Mouse (Mus musculus): ENCODE measurements around the gene Cnot1.
"Not testable (repeated sequence)": the region's sequence is repeated elsewhere in the genome, so short reads cannot be mapped to it uniquely, and the experiment has no call there.

Cnot1 gene

DNA sequence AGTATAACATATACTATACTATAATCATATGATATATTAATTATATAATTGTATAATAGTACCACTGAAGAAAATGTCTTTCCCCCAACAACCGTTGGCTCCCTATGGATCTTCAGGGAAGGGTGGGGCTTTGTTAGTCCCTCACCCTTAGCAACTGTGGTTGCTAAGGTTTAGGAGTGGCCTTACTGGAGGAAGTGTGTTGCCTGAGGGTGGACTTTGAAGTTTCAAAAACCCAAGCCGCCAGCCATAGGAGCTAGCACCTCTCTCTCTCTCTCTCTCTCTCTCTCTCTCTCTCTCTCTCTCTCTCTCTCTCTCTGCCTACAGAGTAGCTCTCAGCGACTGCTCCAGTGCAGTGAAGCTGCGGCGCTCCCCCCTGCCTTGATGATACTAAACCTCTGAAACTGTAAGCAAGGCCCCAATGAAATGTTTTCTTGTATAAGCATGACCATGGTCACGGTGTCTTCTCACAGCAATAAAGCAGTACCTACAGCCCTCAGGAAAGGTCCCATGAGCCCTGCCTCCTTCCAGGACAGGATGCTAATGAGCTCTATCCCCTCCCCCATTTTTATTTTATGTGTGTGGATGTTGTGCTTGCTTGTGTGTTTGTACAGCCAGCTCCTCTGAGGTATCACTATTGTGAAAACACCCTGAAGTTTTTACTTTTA lies 8.9 kb upstream of the Cnot1 start:
- DNase-seq: no peak

GRCm38 (mm10) chr8:95810184-95810591 lies 2.9 kb upstream of the Cnot1 start:
- no peak for DNase-seq

- DNase-seq: no peak
These were observed 1.9 kb upstream of the Cnot1 start for GRCm38 (mm10) chr8:95809116-95809515.

DNA sequence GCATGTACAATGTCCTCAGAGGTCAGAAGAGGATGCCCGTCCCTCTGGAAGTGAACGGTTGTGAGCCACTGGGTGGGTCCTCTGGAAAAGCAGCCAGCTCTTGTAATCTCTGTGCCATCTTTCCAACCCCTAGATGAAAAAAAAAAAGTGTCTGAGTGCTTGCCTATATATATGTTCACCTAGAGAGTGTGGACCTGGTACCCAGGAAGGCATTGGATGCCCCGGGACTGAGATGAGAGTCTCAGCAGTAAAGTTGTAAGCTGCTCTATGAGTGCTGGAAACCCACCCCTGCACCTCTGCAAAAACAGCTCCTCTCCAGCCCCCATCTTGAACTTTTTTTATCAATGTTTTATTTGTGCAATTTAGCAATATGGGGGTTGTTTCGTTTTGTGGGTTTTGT lies 1.4 kb upstream of the Cnot1 start:
- DNase-seq: no peak

DNA sequence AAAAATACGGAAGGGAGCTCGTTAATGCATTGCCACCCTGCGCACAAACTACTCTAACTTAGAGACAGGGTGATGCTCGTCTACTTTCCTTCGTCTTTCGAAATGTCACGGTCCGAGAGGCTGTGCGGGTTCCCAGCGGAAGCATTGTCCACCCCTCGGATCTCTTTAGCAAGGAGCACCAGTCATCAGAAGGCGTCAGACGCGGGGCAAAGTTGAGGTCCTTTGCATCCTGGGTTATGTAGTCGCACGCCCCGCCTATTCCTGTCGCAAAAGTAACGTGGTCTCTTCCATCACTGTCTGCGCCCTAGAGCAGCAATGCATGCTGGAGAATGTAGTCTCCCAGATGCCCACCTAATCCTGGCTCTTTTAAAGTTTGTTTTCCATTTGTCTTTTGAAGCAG lies 597 bp upstream of the Cnot1 start:
- DNase-seq: peak; percentile 93

GRCm38 (mm10) chr8:95806461-95807191 lies 638 bp downstream of the Cnot1 start:
- peak; percentile 31 for DNase-seq

DNA sequence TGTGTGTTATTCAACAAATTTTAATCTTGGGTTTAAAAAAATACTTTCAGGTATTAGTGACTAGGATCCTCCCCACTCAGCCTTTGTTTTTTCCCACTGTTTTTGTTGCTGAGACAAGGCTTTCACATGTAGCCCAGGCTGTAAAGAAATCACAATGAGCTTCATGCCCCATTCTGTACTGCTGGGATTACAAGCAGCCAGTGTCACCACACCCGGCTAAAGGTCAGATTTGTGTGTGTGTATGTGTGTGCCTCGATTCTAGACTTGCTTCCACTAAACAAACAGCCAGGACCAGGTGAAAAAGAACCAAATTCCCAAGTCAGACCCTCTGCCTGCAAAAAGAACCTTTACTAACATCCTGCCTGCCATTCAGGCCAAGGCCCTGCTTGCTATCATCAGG lies 1.8 kb downstream of the Cnot1 start:
- no peak for DNase-seq

- no peak for DNase-seq
These were observed 5.0 kb downstream of the Cnot1 start for GRCm38 (mm10) chr8:95802231-95802630.

GRCm38 (mm10) chr8:95801476-95802064 lies 5.7 kb downstream of the Cnot1 start:
- no peak for DNase-seq

DNA sequence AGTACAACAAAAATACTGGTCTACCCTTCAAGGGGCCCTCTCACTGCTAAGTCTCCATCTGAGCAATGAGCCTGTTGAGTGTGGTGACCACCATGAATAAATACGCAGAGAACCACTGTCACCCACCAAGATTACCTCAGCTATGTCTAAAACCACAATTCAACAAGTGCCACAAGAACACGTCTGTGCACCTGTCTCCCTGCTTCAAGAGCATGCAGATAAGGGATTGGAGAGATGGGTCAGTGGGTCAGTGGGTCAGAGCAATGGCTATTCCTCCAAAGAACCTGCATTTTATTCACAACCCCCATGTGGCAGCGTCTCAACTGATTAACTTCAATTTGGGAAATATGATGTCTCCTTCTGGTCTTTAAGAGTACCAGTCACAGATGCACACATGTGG lies 6.9 kb downstream of the Cnot1 start:
- no peak for DNase-seq

DNA sequence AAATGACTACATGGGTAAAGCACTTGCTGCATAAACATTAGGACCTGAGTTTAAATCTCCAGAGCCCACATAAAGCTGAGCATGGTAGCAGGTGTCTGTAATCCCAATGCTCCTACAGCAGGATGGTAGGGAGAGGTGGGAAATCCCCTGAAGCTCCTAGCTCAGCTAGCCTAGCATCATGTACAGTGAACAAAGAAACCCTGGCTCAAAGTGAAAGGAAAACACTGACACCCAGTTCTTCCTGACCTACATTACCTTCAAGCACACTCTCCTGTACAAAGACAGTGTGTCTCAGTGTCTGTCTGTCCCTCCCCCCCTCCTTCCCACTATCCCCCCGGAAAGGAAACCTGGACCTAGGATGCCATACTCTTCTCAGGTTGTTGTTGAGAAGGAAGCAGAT lies 7.4 kb downstream of the Cnot1 start:
- DNase-seq: no peak

DNA sequence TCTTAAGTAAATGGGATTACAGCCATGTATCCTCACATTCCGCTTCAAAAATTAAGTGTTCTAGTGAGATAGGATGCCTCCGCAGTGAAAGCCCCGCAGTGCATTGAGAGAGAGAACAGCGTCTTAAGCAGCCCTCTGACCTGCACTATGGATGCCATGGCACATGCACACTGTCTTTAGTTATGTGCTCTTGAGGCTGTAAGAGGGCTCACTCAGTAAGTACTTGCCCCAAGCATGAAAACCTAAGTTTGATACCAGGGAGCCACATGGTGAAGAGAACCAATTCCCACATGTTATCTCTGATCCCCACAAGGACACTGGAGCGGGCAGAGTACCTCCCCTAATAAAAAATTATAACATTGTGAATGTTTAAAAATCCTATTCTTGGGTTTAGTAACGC lies 8.1 kb downstream of the Cnot1 start:
- DNase-seq: no peak

DNA sequence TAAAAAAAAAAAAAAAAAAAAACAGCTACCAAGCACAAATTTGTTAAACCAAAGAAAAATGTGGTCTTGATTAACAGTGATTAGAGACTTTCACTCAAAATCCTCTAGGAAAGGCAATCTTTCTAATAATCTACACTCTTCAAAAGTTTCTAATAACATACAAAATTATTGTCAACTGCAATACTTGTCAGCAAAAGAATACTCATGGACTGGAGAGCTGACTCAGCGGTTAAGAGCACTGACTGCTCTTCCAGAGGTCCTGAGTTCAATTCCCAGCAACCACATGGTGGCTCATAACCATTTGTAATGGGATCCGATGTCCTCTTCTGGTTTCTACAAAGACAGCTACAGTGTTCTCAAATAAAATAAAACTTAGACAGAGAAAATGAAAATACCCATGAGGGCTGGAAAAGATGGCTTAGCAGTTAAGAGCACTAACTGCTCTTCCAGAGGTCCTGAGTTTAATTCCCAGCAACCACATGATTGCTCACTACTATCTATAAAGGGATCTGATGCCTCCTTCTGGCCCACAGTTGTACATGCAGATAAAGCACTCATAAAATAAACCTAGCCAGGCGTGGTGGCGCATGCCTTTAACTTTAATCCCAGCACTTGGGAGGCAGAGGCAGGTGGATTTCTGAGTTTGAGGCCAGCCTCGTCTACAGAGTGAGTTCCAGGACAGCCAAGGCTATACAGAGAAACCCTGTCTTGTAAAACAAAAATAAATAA lies 11.8 kb downstream of the Cnot1 start:
- not testable (repeated sequence) for DNase-seq

DNA sequence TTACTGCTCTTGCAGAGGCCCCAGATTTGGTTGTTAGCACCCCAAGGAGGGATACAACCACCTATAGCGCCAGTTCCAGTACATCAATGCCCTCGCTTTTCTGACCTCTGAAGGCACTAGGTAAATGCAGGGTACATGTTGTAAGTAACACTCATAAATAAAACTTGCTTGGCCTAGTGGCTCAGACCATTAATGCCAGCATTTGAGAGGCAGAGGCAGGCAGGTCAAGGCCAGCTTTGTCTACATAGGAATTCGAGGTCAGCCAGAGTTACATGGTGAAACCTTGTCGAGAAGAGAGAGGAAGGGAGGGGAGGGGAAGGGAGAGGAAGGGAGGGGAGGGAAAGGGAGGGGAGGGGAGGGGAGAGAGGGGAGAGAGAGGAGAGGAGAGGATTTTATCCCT lies 21.7 kb downstream of the Cnot1 start:
- DNase-seq: no peak

DNA sequence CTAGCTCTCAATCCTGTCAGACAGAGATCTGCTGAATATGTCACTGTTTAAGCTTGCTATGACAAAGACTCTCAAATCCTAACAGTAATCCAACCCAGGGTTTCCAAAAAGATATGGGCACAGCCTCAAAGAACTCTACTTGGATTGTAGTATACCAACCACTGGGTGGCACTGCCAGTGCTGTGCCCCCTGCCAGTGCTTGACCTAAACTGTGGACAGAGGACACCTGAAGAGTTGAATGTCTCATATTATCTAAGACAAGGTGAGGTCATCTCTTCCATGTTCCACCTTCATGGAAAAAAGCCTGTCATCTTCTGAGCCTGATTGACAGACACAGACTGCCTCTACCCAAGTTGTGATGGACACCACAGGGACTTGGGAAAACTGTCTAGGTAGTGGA lies 24.6 kb downstream of the Cnot1 start:
- no peak for DNase-seq

GRCm38 (mm10) chr8:95781775-95782174 lies 25.5 kb downstream of the Cnot1 start:
- no peak for DNase-seq

GRCm38 (mm10) chr8:95781085-95781484 lies 26.2 kb downstream of the Cnot1 start:
- no peak for DNase-seq

DNA sequence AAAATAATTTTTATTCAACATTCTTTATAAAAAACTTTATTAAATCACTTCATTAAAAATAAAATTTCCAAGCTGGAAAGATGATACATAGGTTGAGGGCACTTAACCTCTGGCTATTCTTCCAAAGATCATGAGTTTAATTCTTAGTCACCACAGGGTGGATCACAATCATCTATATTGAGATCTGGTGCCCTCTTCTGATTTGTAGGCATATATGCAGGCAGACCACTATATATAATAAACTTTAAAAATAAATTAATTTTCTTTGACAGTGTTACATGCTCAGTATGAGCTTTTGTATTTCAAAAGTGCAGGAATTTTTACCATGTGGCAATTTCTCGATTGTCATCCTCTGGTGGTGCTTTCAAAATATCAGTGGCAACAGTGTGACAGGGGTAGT lies 43.1 kb downstream of the Cnot1 start:
- DNase-seq: no peak

DNA sequence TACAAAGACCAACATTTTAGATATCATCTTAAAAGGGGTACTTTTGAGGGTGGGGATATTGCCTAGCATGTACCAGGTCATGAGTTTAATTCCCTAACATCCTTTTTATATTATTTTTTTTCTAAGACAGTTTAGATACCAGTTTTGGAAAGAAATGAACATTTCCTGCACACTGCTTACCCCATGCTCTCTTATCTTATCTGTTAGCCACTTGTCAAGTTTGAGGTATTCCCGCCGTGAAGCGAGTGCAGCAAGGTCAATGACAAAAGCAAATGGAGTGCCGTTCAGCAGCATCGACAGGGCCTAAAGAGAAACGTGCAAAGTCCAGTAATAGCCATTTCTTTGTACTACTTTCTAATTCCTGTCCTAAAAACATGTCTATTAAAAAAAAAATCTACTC lies 46.9 kb downstream of the Cnot1 start:
- no peak for DNase-seq

- no peak for DNase-seq
These were observed 55.3 kb downstream of the Cnot1 start for GRCm38 (mm10) chr8:95751924-95752323.

DNA sequence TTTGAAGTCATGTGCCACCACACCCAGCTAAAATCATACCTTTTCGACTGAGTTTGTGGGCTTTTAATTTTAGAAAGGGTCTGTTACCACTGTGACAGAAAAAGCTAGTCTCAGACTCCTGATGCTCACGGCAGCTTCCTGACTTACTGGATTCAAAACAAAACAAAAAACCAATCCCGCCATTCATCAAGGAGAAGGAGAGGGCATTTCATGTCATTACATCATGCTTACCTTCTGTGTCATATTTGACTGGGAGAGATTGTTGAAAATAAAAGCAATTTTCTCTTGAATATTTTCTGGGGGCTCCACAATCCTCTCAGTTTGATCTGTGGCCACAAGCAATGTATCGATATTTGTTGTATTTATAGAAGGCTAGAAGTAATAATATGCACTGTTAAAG lies 59.2 kb downstream of the Cnot1 start:
- no peak for DNase-seq

DNA sequence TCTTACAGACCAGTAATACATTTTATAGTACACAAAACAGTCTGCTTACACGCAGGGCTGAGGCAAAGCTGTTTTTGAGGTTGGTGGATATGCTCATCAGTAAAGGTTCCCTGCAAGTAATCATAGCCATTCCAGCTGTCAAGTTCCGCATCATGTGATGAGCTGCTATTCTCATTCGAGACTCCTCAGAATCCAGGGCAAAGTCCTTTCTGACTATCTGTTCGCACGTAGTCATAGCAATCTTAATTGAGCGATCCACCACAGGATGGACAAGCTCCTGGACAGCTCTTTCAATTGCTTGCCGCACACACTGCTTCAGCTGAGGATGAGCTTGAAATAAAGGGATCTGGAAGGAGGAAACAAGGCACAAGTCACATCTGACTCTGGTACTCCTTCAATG lies 65.5 kb downstream of the Cnot1 start:
- DNase-seq: no peak

GRCm38 (mm10) chr8:95738596-95738995 lies 68.7 kb downstream of the Cnot1 start:
- DNase-seq: no peak

DNA sequence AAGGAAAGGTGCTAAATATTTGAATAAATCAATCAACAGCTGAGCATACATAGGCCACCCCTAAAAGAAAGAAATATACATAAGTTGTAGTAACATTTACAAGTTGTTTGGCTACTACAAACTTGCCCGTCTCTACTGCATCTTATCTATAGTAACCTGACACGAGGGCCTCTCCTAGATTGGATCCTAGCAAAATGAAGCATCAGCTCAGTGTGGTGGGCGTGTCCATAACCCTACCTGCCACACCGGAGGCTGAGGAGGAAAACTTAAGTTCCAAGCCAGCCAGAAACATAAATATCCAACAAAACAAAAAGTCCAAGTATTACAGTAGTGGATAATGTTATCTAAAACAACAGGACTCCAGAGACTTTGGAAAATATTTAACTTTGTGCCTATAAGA lies 79.6 kb downstream of the Cnot1 start:
- no peak for DNase-seq
